Mouse (Mus musculus): ENCODE results near the gene Rere.

DNA sequence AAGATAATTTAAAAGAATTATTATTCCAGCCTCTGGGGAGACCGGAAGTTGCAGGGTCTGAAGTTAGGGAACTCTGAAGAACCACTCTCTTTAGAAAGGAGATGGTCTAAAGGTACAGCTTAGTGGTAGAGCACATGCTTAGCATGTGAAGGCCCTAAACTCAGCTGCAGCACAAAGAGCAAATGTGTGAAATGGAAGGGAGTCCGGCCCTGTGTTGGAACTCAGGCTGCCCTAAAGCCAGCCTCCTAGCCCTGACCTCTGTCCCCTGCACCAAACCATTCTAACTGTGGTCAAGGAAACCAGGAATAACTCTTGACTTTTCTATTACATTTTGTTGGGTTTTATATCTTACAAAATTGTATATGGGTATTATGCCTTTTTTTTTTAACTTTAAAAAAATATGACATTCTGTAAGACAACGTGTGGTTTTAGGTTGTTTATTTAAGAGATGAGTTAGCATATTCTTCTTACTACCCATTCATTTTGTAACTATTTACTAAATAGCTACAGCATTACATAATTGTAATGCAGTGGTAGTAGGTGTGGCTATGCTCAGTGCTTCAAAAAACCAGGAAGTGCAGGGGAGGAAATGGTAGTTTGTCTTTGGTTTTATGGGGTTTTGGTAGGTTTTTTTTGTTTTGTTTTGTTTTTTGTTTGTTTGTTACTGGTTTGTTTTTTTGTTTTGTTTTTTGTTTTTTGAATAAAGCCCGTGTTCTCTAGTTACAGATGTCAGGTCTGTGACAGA lies 312.2 kb downstream of the Rere start:
- TF ChIP-seq CTCF (conservative IDR thresholded peaks at IDR 0.05; ENCODE audit: insufficient read depth, insufficient read length, low read depth, low read length) = no peak
- TF ChIP-seq POLR2A (IDR thresholded peaks at IDR 0.05; ENCODE audit: low read depth, low read length) = no peak
